Mouse (Mus musculus): ENCODE results near the gene Rasgrf1. TPM values are rescaled to one million over a fixed set of nuclear protein-coding genes. Genes with fewer than 3 reads are reported as not detected.

The Rasgrf1 gene
- total RNA-seq (2021): under 1 TPM; 0.04 to 0.11 TPM
- long read RNA-seq, experiment 1: 0 reads
- long read RNA-seq, experiment 2: 0 reads

GRCm38 (mm10) chr9:89909131-89910010 is at the start of gene Rasgrf1:
Gene Rasgrf1 (plus strand): TSS chr9:89909908.
- DNase-seq: no peak
- intact Hi-C loops (cut with DNase I; ENCODE audit: low total_unique reads): no loop called here

GRCm38 (mm10) chr9:89860145-89860544 is 49.6 kb upstream of the Rasgrf1 start:
- intact Hi-C loops (cut with DNase I; ENCODE audit: low total_unique reads): no loop called here
- no peak for DNase-seq

GRCm38 (mm10) chr9:89860584-89860983 is 49.1 kb upstream of the Rasgrf1 start:
- intact Hi-C loops (cut with DNase I; ENCODE audit: low total_unique reads): no loop called here
- no peak for DNase-seq

- intact Hi-C loops (cut with DNase I; ENCODE audit: low total_unique reads): no loop called here
- no peak for DNase-seq
These were observed 42.6 kb upstream of the Rasgrf1 start for GRCm38 (mm10) chr9:89867141-89867540.

GRCm38 (mm10) chr9:89868093-89868729 is 41.5 kb upstream of the Rasgrf1 start:
- intact Hi-C loops (cut with DNase I; ENCODE audit: low total_unique reads): no loop called here
- DNase-seq: no peak

- intact Hi-C loops (cut with DNase I; ENCODE audit: low total_unique reads): no loop called here
- no peak for DNase-seq
These were observed 40.1 kb upstream of the Rasgrf1 start for GRCm38 (mm10) chr9:89869594-89869993.

- no peak for DNase-seq
- intact Hi-C loops (cut with DNase I; ENCODE audit: low total_unique reads): no loop called here
These were observed 39.1 kb upstream of the Rasgrf1 start for GRCm38 (mm10) chr9:89870531-89871150.

- no peak for DNase-seq
These were observed 37.6 kb upstream of the Rasgrf1 start for GRCm38 (mm10) chr9:89872137-89872536.

GRCm38 (mm10) chr9:89874434-89874833 is 35.3 kb upstream of the Rasgrf1 start:
- intact Hi-C loops (cut with DNase I; ENCODE audit: low total_unique reads): no loop called here
- no peak for DNase-seq

More at GRCm38 (mm10) chr9:89872137-89872536, 37.6 kb upstream of the Rasgrf1 start:
- intact Hi-C loops (cut with DNase I; ENCODE audit: low total_unique reads): no loop called here

- intact Hi-C loops (cut with DNase I; ENCODE audit: low total_unique reads): no loop called here
- no peak for DNase-seq
These were observed 34.2 kb upstream of the Rasgrf1 start for GRCm38 (mm10) chr9:89875551-89875950.

GRCm38 (mm10) chr9:89878471-89879020 is 31.2 kb upstream of the Rasgrf1 start:
- no peak for DNase-seq
- intact Hi-C loops (cut with DNase I; ENCODE audit: low total_unique reads): no loop called here

- intact Hi-C loops (cut with DNase I; ENCODE audit: low total_unique reads): no loop called here
- DNase-seq: no peak
These were observed 30.1 kb upstream of the Rasgrf1 start for GRCm38 (mm10) chr9:89879574-89879973.

GRCm38 (mm10) chr9:89881552-89881951 is 28.2 kb upstream of the Rasgrf1 start:
- no peak for DNase-seq
- intact Hi-C loops (cut with DNase I; ENCODE audit: low total_unique reads): no loop called here

- DNase-seq: no peak
- intact Hi-C loops (cut with DNase I; ENCODE audit: low total_unique reads): no loop called here
These were observed 27.1 kb upstream of the Rasgrf1 start for GRCm38 (mm10) chr9:89882583-89882982.

GRCm38 (mm10) chr9:89885701-89886218 is 23.9 kb upstream of the Rasgrf1 start:
- no peak for DNase-seq
- intact Hi-C loops (cut with DNase I; ENCODE audit: low total_unique reads): no loop called here

- intact Hi-C loops (cut with DNase I; ENCODE audit: low total_unique reads): no loop called here
- DNase-seq: no peak
These were observed 18.0 kb upstream of the Rasgrf1 start for GRCm38 (mm10) chr9:89891534-89892293.

- intact Hi-C loops (cut with DNase I; ENCODE audit: low total_unique reads): no loop called here
- DNase-seq: no peak
These were observed 17.0 kb upstream of the Rasgrf1 start for GRCm38 (mm10) chr9:89892540-89893188.

GRCm38 (mm10) chr9:89900111-89900824 is 9.4 kb upstream of the Rasgrf1 start:
- DNase-seq: no peak
- intact Hi-C loops (cut with DNase I; ENCODE audit: low total_unique reads): no loop called here

All from gastrocnemius, postnatal 14 days (tissue).